Mouse (Mus musculus): ENCODE measurements around the gene Irak3. TPM values are rescaled to one million over a fixed set of nuclear protein-coding genes. Genes with fewer than 3 reads are reported as not detected.

The Irak3 gene
- total RNA-seq, 1 experiment, result 19.8 TPM

DNA sequence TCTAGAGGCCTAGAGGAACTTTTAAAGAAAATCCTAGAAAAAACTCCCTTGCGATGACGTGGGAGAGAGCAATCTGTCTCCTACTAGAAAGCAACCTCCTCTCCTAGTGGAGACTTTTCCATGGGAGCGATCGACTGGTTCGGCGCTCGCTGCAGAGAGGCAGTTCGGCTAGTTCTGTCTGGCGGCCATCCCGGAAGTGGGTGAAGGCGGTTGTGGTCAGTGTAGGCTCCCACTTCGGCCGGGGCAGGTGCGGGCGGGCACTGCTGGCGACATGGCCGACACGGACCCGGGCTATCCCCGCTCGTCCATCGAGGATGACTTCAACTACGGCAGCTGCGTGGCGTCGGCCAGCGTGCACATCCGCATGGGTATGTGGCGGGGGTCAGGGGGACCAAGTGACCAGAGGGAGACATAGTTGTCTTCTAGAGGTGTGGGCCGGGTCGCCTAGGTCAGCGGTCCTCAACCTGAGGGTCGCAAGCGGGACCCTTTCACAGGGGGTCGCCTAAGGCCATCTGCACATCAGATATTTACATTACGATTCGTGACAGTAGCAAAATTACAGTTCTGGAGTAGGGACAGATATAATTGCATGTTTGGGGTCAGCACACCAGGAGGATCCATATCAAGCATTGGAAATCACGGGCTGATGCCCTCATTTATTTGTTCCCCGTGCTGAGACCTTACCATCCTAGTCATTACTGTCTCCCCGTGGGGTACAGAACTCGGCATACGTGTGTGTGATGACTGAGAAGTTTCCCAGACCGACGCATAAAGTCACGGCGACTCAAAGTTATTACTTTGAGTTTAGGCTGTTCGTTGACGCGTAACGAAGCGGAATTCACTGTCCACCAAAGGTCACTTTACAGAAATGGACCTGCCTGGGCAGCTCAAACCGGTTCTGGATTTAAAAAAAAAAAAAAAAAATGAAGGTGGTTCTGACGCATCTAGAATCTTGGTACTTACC lies 6.9 kb upstream of the Irak3 start:
- in situ Hi-C loops (cut with MboI; ENCODE audit: low sequenced_read_pairs in 2 of 2, unreplicated experiment in 2 of 2), result no loop called here
- Histone ChIP-seq H3K36me3 (ENCODE audit: control insufficient read depth, insufficient read depth, low read length, poor library complexity, severe bottlenecking) (no peaks in the 10 kb centered on the region), H3K9me3 (ENCODE audit: control insufficient read depth, insufficient read depth, low read depth, low read length) (no peaks in the 10 kb centered on the region), H3K27ac (ENCODE audit: insufficient read depth, low read depth, low read length, poor library complexity, severe bottlenecking) (no peak overlapping the region), H3K9ac (ENCODE audit: insufficient read depth, low read depth, low read length, poor library complexity, severe bottlenecking) (peak overlapping the region; percentile 79), H3K4me1 (ENCODE audit: control insufficient read depth in 2 of 2, insufficient read depth in 2 of 2, low read length in 2 of 2, poor library complexity in 1 of 2) (0 out of 4 replicates have a peak, but pooled peaks cover 0 to 2% of the 10 kb centered on the region in 2 experiments), H3K4me3 (ENCODE audit: insufficient read depth in 1 of 2, low read depth in 1 of 2, low read length in 2 of 2, poor library complexity in 1 of 2, severe bottlenecking in 1 of 2) (peak overlapping the region; percentile 82 to 89)
- TF ChIP-seq HCFC1 (IDR thresholded peaks at IDR 0.05; ENCODE audit: borderline replicate concordance, insufficient read depth, low read length), result peak; percentile 87
- TF ChIP-seq ZNF384 (IDR thresholded peaks at IDR 0.05; ENCODE audit: low read depth, low read length), result 0 out of 2 replicates have a peak, but pooled peaks have one; percentile 45
- no peak for TF ChIP-seq CHD2 (IDR thresholded peaks at IDR 0.05; ENCODE audit: low read depth, low read length)
- no peak for TF ChIP-seq MAFK (IDR thresholded peaks at IDR 0.05; ENCODE audit: insufficient read depth, low read depth, low read length)
- no peak for TF ChIP-seq ZC3H11A (IDR thresholded peaks at IDR 0.05; ENCODE audit: borderline replicate concordance, low read depth, low read length)
- peak; percentile 67 for DNase-seq (ENCODE audit: low read depth, low spot score)

DNA sequence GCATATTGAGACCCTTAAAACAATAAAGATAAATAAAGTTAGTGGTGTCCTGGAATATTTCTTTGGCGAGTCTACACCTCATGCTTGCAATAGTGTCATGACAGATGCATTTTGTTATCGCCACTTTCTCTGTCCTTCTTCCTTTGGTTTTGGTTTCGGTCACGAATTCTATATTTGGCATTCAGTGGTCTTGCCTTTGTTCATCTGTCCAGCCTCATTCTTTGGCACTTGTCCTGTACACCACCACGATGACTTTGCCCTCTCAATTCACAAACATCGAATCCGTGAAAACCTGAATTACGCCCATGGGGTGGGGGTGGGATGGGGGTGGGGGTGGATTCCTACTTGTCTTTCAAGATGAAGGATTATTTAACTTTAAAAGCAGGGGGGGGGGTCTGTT lies 6.1 kb upstream of the Irak3 start:
- Histone ChIP-seq H3K4me3 (ENCODE audit: insufficient read depth in 1 of 2, low read depth in 1 of 2, low read length in 2 of 2, poor library complexity in 1 of 2, severe bottlenecking in 1 of 2) (no peak overlapping the region), H3K36me3 (ENCODE audit: control insufficient read depth, insufficient read depth, low read length, poor library complexity, severe bottlenecking) (no peaks in the 10 kb centered on the region), H3K9me3 (ENCODE audit: control insufficient read depth, insufficient read depth, low read depth, low read length) (no peaks in the 10 kb centered on the region), H3K4me1 (ENCODE audit: control insufficient read depth in 2 of 2, insufficient read depth in 2 of 2, low read length in 2 of 2, poor library complexity in 1 of 2) (0 out of 4 replicates have a peak, but pooled peaks cover 0 to 2% of the 10 kb centered on the region in 2 experiments), H3K9ac (ENCODE audit: insufficient read depth, low read depth, low read length, poor library complexity, severe bottlenecking) (no peak overlapping the region), H3K27ac (ENCODE audit: insufficient read depth, low read depth, low read length, poor library complexity, severe bottlenecking) (no peak overlapping the region)
- in situ Hi-C loops (cut with MboI; ENCODE audit: low sequenced_read_pairs in 2 of 2, unreplicated experiment in 2 of 2), result no loop called here
- no peak for DNase-seq (ENCODE audit: low read depth, low spot score)
- TF ChIP-seq MAFK (IDR thresholded peaks at IDR 0.05; ENCODE audit: insufficient read depth, low read depth, low read length) (no peak), HCFC1 (IDR thresholded peaks at IDR 0.05; ENCODE audit: borderline replicate concordance, insufficient read depth, low read length) (no peak), ZC3H11A (IDR thresholded peaks at IDR 0.05; ENCODE audit: borderline replicate concordance, low read depth, low read length) (no peak), ZNF384 (IDR thresholded peaks at IDR 0.05; ENCODE audit: low read depth, low read length) (no peak), CHD2 (IDR thresholded peaks at IDR 0.05; ENCODE audit: low read depth, low read length) (no peak)

DNA sequence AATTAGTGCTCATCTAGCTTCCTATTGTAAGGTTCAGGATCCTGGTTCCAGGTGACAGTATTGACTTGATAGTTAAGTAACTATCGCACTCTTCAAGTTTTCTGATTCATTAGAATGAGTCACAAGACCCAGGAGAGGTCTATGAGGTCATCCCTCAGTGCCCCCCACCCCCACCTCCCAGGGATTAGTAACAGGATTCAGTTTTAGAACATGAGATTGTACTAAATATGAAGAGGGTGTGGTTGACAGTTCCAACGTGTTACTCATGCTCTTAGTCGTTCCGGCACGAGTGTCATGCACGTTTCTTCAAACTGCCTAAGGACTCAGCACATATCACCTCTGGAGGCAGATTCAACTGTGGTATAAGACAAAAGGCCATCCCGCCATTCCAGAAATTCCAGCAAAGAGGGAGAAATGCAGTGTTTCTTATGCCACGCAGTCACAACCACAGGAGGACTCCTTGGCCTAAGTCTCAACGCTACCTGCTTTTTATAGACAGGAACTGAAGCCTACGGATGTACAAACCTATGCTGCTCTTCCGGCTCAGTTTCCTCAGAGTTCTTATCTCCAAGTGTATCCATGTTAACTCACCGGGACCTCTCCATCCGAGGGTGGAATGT lies 2.8 kb upstream of the Irak3 start:
- no peak for DNase-seq (ENCODE audit: low read depth, low spot score)
- in situ Hi-C loops (cut with MboI; ENCODE audit: low sequenced_read_pairs in 2 of 2, unreplicated experiment in 2 of 2), result no loop called here
- TF ChIP-seq ZC3H11A (IDR thresholded peaks at IDR 0.05; ENCODE audit: borderline replicate concordance, low read depth, low read length), result no peak
- no peak for TF ChIP-seq HCFC1 (IDR thresholded peaks at IDR 0.05; ENCODE audit: borderline replicate concordance, insufficient read depth, low read length)
- no peak for TF ChIP-seq ZNF384 (IDR thresholded peaks at IDR 0.05; ENCODE audit: low read depth, low read length)
- TF ChIP-seq MAFK (IDR thresholded peaks at IDR 0.05; ENCODE audit: insufficient read depth, low read depth, low read length), result no peak
- no peak for TF ChIP-seq CHD2 (IDR thresholded peaks at IDR 0.05; ENCODE audit: low read depth, low read length)
- H3K36me3 ChIP-seq (ENCODE audit: control insufficient read depth, insufficient read depth, low read length, poor library complexity, severe bottlenecking), result no peaks in the 10 kb centered on the region
- H3K4me3 ChIP-seq (ENCODE audit: insufficient read depth in 1 of 2, low read depth in 1 of 2, low read length in 2 of 2, poor library complexity in 1 of 2, severe bottlenecking in 1 of 2), result no peak overlapping the region
- H3K4me1 ChIP-seq (ENCODE audit: control insufficient read depth in 2 of 2, insufficient read depth in 2 of 2, low read length in 2 of 2, poor library complexity in 1 of 2), result peaks cover 0 to 2% of the 10 kb centered on the region in 2 experiments; a peak in 1 of 4 replicates
- no peak overlapping the region for H3K27ac ChIP-seq (ENCODE audit: insufficient read depth, low read depth, low read length, poor library complexity, severe bottlenecking)
- H3K9me3 ChIP-seq (ENCODE audit: control insufficient read depth, insufficient read depth, low read depth, low read length), result no peaks in the 10 kb centered on the region
- no peak overlapping the region for H3K9ac ChIP-seq (ENCODE audit: insufficient read depth, low read depth, low read length, poor library complexity, severe bottlenecking)

DNA sequence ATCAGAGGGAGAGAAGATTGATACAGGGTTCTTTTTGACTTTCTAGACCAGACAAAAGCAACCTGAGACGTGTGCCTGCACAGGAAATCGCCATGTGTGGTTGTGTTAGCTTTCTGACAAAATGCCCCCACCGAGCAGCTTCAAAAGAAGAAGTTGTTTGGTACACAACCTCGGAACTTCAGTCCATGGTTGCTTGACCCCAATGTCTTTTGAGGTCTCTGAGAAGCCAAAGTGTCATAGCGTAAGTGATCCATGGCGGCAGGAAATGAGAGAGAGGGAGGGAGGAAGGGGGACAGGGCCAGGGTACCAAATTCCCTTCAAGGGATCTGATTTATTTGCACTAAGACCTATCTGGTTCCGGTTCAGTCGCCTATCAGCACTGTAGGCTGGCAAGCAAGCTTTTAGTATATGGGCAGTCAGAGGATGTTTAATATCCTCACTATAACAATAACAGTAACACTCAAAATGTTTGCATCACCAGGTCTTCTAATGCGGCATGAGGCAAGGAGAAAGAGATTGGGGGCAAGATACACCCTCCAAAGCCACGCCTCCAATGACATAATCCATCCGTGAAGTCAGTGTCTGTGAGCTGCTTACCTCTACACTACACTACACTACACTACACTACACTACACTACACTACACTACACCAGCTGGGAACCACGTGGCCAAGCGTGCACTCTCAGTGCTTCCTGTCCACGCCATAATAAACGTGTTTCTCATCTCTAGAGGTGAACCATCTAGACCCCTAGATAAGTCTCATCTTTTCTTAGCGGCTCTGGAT lies 729 bp upstream of the Irak3 start:
- TF ChIP-seq HCFC1 (IDR thresholded peaks at IDR 0.05; ENCODE audit: borderline replicate concordance, insufficient read depth, low read length), result no peak
- no peak for TF ChIP-seq CHD2 (IDR thresholded peaks at IDR 0.05; ENCODE audit: low read depth, low read length)
- no peak for TF ChIP-seq MAFK (IDR thresholded peaks at IDR 0.05; ENCODE audit: insufficient read depth, low read depth, low read length)
- TF ChIP-seq ZC3H11A (IDR thresholded peaks at IDR 0.05; ENCODE audit: borderline replicate concordance, low read depth, low read length), result no peak
- no peak for TF ChIP-seq ZNF384 (IDR thresholded peaks at IDR 0.05; ENCODE audit: low read depth, low read length)
- H3K4me3 ChIP-seq (ENCODE audit: insufficient read depth in 1 of 2, low read depth in 1 of 2, low read length in 2 of 2, poor library complexity in 1 of 2, severe bottlenecking in 1 of 2), result no peak overlapping the region
- in situ Hi-C loops (cut with MboI; ENCODE audit: low sequenced_read_pairs in 2 of 2, unreplicated experiment in 2 of 2), result no loop called here
- peaks cover 0 to 2% of the 10 kb centered on the region in 2 experiments; a peak in 1 of 4 replicates for H3K4me1 ChIP-seq (ENCODE audit: control insufficient read depth in 2 of 2, insufficient read depth in 2 of 2, low read length in 2 of 2, poor library complexity in 1 of 2)
- H3K9ac ChIP-seq (ENCODE audit: insufficient read depth, low read depth, low read length, poor library complexity, severe bottlenecking), result no peak overlapping the region
- DNase-seq (ENCODE audit: low read depth, low spot score), result no peak
- no peaks in the 10 kb centered on the region for H3K36me3 ChIP-seq (ENCODE audit: control insufficient read depth, insufficient read depth, low read length, poor library complexity, severe bottlenecking)
- no peaks in the 10 kb centered on the region for H3K9me3 ChIP-seq (ENCODE audit: control insufficient read depth, insufficient read depth, low read depth, low read length)
- no peak overlapping the region for H3K27ac ChIP-seq (ENCODE audit: insufficient read depth, low read depth, low read length, poor library complexity, severe bottlenecking)
